Mouse (Mus musculus) limb, embryonic 15.5 days (tissue): Measurements from ENCODE around the gene Naip5. TPM values are rescaled to one million over a fixed set of nuclear protein-coding genes. Genes with fewer than 3 reads are reported as not detected.
"Not testable (repeated sequence)": the region's sequence is repeated elsewhere in the genome, so short reads cannot be mapped to it uniquely, and the experiment has no call there.

ENCODE experiments used
- ATAC-seq: fragments of 200-750 bp; cut with Nextera tagmentation; 2 replicates; pipeline ENCODE4 v1.8.0; 2017; ENCODE audit warnings: low read depth, moderate TSS enrichment; ENCODE audit not compliant: insufficient number of reproducible peaks, low FRiP score, low TSS enrichment
- H3K27ac ChIP-seq: fragments of 300-500 bp; sonication (generic); 2 replicates; pipeline ENCODE4 v1.5.1; 2015; ENCODE audit warnings: moderate library complexity, mild to moderate bottlenecking, inconsistent platforms
- H3K27me3 ChIP-seq: fragments of 300-500 bp; sonication (generic); 2 replicates; pipeline ENCODE4 v1.6.1; 2015; ENCODE audit warnings: inconsistent platforms
- H3K36me3 ChIP-seq: fragments of 300-500 bp; sonication (generic); 2 replicates; pipeline ENCODE4 v1.6.1; 2015; ENCODE audit warnings: inconsistent platforms
- H3K4me1 ChIP-seq: fragments of 300-500 bp; sonication (generic); 2 replicates; pipeline ENCODE4 v1.6.1; 2015; ENCODE audit warnings: inconsistent platforms
- H3K4me2 ChIP-seq: fragments of 300-500 bp; sonication (generic); 2 replicates; pipeline ENCODE4 v1.6.1; 2015; ENCODE audit warnings: mild to moderate bottlenecking, inconsistent platforms
- H3K4me3 ChIP-seq: fragments of 300-500 bp; sonication (generic); 2 replicates; pipeline ENCODE4 v1.5.1; 2015; ENCODE audit warnings: mild to moderate bottlenecking, inconsistent platforms
- H3K9ac ChIP-seq: fragments of 300-500 bp; sonication (generic); 2 replicates; pipeline ENCODE4 v1.6.1; 2015; ENCODE audit warnings: inconsistent platforms
- H3K9me3 ChIP-seq: fragments of 300-500 bp; sonication (generic); 2 replicates; pipeline ENCODE4 v1.6.1; 2016; ENCODE audit warnings: inconsistent platforms
- WGBS: fragments of 180-500 bp; shearing (Covaris S2); methylation state at CpG from one replicate; pipeline ENCODE4 v1.1.7; 2015; 5-methylcytosine and 5-hydroxymethylcytosine counted together
- polyA plus RNA-seq: library from polyadenylated mRNA; unstranded; fragments of >200 nt; fragmentation: Nextera tagmentation; extraction: Ambion mirVana; gene quantifications from 2 replicates; pipeline ENCODE4 v1.2.1, GENCODE M21; 2015

The Naip5 gene
- polyA plus RNA-seq, result 0.20 and 0.28 TPM in 2 replicates

DNA sequence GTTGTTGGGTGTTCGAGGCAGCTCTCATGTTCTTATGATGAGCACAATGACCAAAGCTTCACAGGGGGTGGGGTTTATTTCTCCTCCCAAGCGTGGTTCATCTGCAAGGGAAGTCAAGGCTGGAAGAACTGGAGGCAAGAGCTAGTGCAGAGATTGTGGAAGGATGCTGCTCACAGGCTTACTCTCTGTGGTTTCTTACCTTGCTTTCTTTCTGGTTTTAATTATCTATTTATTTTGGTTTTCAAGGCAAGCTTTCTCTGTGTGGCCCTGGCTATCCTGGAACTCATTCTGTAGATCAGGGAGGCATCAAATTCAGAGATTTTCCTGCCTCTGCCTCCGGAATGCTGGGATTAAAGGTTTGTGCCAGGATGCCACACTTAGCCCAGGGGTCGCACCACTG lies at the start of gene Naip5:
TSS of gene Naip5 (minus strand) at position 101 of the 400 bp plus-strand sequence.
- not testable (repeated sequence) for H3K4me3 ChIP-seq, H3K36me3 ChIP-seq, H3K27me3 ChIP-seq, H3K4me2 ChIP-seq, ATAC-seq, H3K9ac ChIP-seq, H3K4me1 ChIP-seq, H3K9me3 ChIP-seq, H3K27ac ChIP-seq
- WGBS, result 81% methylated on average over 4 of the region's 4 CpGs

- Histone ChIP-seq H3K4me2 (no peak overlapping the region), H3K4me3 (no peak overlapping the region), H3K9me3 (no peaks in the 10 kb centered on the region), H3K36me3 (no peaks in the 10 kb centered on the region), H3K4me1 (no peaks in the 10 kb centered on the region), H3K27ac (no peak overlapping the region), H3K9ac (no peak overlapping the region), H3K27me3 (no peaks in the 10 kb centered on the region)
- no peak for ATAC-seq
- 85% methylated on average over 1 of the region's 1 CpGs for WGBS
Observed at GRCm38 (mm10) chr13:100284611-100285010, 38.5 kb upstream of the Naip5 start.

GRCm38 (mm10) chr13:100271474-100272132 lies 25.5 kb upstream of the Naip5 start:
- H3K27me3 ChIP-seq, H3K9me3 ChIP-seq, H3K36me3 ChIP-seq, H3K4me2 ChIP-seq, H3K27ac ChIP-seq, H3K9ac ChIP-seq, H3K4me1 ChIP-seq, ATAC-seq, H3K4me3 ChIP-seq: not testable (repeated sequence)
- no CpG with 5 or more reads among the region's 1 CpGs for WGBS

DNA sequence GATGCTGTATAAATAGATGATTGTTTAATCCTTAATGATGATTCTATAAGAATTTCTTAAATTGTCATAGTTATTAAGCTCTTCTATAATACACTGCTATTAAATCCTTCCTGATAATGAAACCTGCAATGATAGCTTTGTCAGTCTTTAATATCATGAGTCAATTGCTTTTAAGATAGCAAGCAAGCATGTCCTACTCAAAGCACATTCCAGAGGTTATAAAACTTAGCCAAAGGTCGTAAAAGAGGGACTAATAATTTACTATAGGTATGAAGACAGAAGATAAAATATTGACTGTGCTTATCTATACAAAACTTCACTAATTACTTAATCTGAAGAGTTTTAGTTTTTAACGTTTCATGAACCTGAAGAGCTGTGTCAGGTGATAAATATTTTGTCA lies 10.9 kb upstream of the Naip5 start:
- WGBS, result 51% methylated on average over 2 of the region's 2 CpGs
- not testable (repeated sequence) for H3K36me3 ChIP-seq

GRCm38 (mm10) chr13:100255925-100256324 lies 9.8 kb upstream of the Naip5 start:
- WGBS, result 85% methylated on average over 6 of the region's 6 CpGs
- not testable (repeated sequence) for H3K27ac ChIP-seq, H3K4me3 ChIP-seq, H3K4me2 ChIP-seq, H3K4me1 ChIP-seq, H3K36me3 ChIP-seq, H3K9me3 ChIP-seq, H3K27me3 ChIP-seq, ATAC-seq, H3K9ac ChIP-seq

More for the DNA sequence above, 10.9 kb upstream of the Naip5 start:
- H3K4me1 ChIP-seq, H3K9me3 ChIP-seq, H3K27ac ChIP-seq, H3K27me3 ChIP-seq, H3K4me2 ChIP-seq, H3K9ac ChIP-seq, ATAC-seq, H3K4me3 ChIP-seq: not testable (repeated sequence)

- H3K27me3 ChIP-seq, H3K9me3 ChIP-seq, ATAC-seq, H3K27ac ChIP-seq, H3K9ac ChIP-seq, H3K4me3 ChIP-seq, H3K36me3 ChIP-seq, H3K4me1 ChIP-seq, H3K4me2 ChIP-seq: not testable (repeated sequence)
- 85% methylated on average over 2 of the region's 2 CpGs for WGBS
Observed at GRCm38 (mm10) chr13:100251897-100252296, 5.8 kb upstream of the Naip5 start.

- WGBS, result 85% methylated on average over 5 of the region's 5 CpGs
- not testable (repeated sequence) for H3K4me1 ChIP-seq, H3K27me3 ChIP-seq, H3K4me3 ChIP-seq, H3K4me2 ChIP-seq, H3K27ac ChIP-seq, H3K9me3 ChIP-seq, H3K9ac ChIP-seq, H3K36me3 ChIP-seq, ATAC-seq
Observed at GRCm38 (mm10) chr13:100246896-100247519, 885 bp upstream of the Naip5 start.

GRCm38 (mm10) chr13:100243702-100244101 lies 2.4 kb downstream of the Naip5 start:
- no peaks in the 10 kb centered on the region for H3K9me3 ChIP-seq
- no peaks in the 10 kb centered on the region for H3K36me3 ChIP-seq
- H3K27ac ChIP-seq, result no peak overlapping the region
- no peaks in the 10 kb centered on the region for H3K4me1 ChIP-seq
- no peaks in the 10 kb centered on the region for H3K27me3 ChIP-seq
- H3K4me2 ChIP-seq, result no peak overlapping the region
- no peak for ATAC-seq
- no peak overlapping the region for H3K4me3 ChIP-seq
- no peak overlapping the region for H3K9ac ChIP-seq

DNA sequence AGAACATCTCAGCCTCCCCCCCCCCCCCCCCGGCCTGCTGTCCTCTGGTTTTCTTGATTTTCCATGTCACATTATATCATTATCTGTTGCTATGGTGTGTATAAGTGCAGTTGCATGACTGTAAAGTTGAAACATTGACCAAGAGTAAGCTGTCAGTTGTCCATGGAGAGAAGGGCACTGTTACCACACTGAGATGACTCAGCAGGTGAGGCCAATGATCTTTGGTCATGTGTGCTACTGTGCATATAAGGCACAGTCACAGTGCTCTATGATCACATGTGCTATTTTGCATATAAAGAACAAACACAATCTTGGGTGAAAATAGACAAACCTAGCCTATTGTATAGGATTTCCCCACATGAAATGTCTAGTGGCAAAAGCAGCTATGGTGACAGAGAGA lies 32.4 kb downstream of the Naip5 start:
- H3K36me3 ChIP-seq, H3K9ac ChIP-seq, H3K4me1 ChIP-seq, ATAC-seq, H3K27ac ChIP-seq, H3K4me3 ChIP-seq, H3K27me3 ChIP-seq, H3K4me2 ChIP-seq, H3K9me3 ChIP-seq: not testable (repeated sequence)
- 100% methylated on average over 1 of the region's 1 CpGs for WGBS

- Histone ChIP-seq H3K27ac (no peak overlapping the region), H3K4me3 (no peak overlapping the region), H3K27me3 (no peaks in the 10 kb centered on the region), H3K9ac (no peak overlapping the region), H3K4me1 (no peaks in the 10 kb centered on the region), H3K4me2 (no peak overlapping the region), H3K9me3 (no peaks in the 10 kb centered on the region), H3K36me3 (no peaks in the 10 kb centered on the region)
- WGBS, result 21% methylated on average over 8 of the region's 8 CpGs
- ATAC-seq, result no peak
Observed at GRCm38 (mm10) chr13:100210540-100210939, 35.6 kb downstream of the Naip5 start.

- H3K36me3 ChIP-seq, result no peaks in the 10 kb centered on the region
- H3K27me3 ChIP-seq, result no peaks in the 10 kb centered on the region
- H3K4me1 ChIP-seq, result no peaks in the 10 kb centered on the region
- H3K9me3 ChIP-seq, result no peaks in the 10 kb centered on the region
- no peak overlapping the region for H3K9ac ChIP-seq
- no peak overlapping the region for H3K4me2 ChIP-seq
- H3K4me3 ChIP-seq, result no peak overlapping the region
- ATAC-seq, result no peak
- WGBS, result 97% methylated on average over 1 of the region's 1 CpGs
- no peak overlapping the region for H3K27ac ChIP-seq
Observed at GRCm38 (mm10) chr13:100203319-100203718, 42.8 kb downstream of the Naip5 start.

- H3K27me3 ChIP-seq, H3K9ac ChIP-seq, H3K4me1 ChIP-seq, H3K27ac ChIP-seq, H3K36me3 ChIP-seq, H3K9me3 ChIP-seq, ATAC-seq, H3K4me2 ChIP-seq, H3K4me3 ChIP-seq: not testable (repeated sequence)
- WGBS, result 72% methylated on average over 3 of the region's 3 CpGs
Observed at GRCm38 (mm10) chr13:100201659-100202333, 44.3 kb downstream of the Naip5 start, which contains the start of gene Naip2. Gene Naip2 (minus strand): TSS chr13:100202092.
